Mouse (Mus musculus): ENCODE results near the gene Midn.

Midn gene

GRCm38 (mm10) chr10:80170601-80171021 lies 22.5 kb downstream of the Midn start:
- in situ Hi-C loops (cut with MboI, MseI), result no loop called here

- in situ Hi-C loops (cut with MboI, MseI), result no loop called here
Observed at GRCm38 (mm10) chr10:80171252-80171651, 23.2 kb downstream of the Midn start.

DNA sequence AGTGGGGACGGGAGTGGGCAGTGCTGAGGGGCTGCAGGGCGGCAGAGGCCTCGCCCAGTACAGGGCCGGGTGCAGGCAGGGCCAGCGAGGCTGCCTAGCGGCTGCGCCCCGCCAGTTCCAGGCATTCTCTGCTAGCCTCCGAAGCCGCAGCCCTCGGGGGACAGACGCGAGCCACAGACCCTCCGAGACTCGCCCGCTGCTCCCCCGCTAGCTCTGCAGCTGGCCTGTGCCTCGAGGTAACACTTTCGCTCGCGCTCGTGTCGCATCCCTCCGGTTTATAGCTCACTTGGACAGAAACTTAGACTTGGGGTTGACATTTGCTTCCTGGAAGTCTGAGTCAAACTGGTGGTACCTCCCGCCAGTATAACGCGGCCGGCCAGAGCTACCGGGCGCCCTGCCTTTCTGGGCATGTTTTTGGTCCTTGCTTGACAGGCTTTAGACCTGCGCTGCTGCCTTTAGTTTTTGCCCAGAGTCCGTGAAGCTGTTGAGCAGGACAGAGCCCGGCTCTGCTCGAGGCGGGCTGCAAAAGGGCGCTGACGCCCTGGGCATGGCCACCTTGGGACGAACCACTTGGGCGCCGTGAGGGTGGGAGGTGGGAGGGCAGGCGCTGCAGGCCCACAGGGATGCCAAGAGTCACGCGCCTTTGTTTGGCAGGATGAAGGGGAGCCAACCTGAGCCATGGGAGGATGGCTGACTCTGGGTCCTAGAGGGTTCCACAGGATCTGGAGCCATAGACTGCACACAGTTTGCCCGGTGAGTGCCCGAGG lies 23.9 kb downstream of the Midn start:
- in situ Hi-C loops (cut with MboI, MseI), result no loop called here

- in situ Hi-C loops (cut with MboI, MseI), result no loop called here
Observed at GRCm38 (mm10) chr10:80172527-80173292, 24.6 kb downstream of the Midn start, which contains the start of gene 1600002K03Rik. 1600002K03Rik (plus strand) TSS chr10:80172944.

- in situ Hi-C loops (cut with MboI, MseI), result no loop called here
Observed at GRCm38 (mm10) chr10:80173358-80173757, 25.3 kb downstream of the Midn start.

DNA sequence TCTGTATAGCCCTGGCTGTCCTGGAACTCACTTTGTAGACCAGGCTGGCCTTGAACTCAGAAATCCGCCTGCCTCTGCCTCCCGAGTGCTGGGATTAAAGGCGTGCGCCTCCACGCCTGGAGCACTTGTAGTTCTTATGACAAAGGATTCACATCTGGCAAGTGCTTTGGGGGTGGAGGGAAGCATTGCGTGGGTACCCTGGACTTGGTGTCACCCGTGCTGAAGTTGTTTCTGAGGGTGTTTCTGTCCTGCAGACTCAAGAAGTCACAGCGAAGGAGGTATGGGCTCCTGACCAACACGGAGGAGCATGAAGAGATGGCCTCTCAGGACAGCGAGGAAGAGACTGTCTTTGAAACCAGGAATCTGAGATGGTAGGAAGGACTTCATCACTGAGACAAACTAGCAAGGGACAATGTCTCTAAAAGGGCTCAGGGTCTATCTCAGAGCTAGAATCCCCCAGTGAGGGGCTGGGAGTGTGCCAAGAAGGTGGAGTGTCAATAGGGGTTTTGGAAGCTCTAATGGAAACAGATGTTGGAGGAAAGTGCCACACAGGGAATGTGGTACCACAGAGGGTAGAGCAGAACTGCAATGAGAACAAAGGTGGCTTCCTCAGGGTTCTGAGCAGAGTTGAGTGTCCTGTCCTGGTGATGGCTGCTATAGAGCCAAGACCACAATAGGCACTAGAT lies 26.0 kb downstream of the Midn start:
- in situ Hi-C loops (cut with MboI, MseI), result no loop called here

DNA sequence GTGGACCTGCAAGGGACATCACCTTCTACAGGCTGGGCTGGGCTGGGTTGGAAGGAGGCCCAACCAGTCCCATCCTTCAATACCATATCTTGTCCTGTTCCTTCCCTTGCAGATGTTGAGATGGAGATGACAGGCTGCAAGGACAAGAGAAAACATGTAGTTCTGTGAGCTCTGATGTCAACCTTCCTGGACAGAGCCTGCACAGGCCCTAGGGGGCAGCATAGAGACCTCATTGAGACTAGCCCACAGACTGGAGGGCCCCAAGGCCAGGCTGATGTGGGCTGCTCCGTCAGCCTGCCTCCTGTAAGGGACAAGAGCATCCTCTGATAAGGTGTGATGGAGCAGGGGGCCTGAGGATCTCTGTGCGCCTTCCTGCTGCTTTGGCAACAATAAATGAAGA lies 26.6 kb downstream of the Midn start:
- in situ Hi-C loops (cut with MboI, MseI), result loop anchor here (5.0 kb wide), 1 partner anchor 68 kb away; no protein-coding TSS in a partner anchor

GRCm38 (mm10) chr10:80175536-80176269 lies 27.6 kb downstream of the Midn start:
- in situ Hi-C loops (cut with MboI, MseI), result loop anchor here (5.0 kb wide), 1 partner anchor 67 kb away; no protein-coding TSS in a partner anchor

DNA sequence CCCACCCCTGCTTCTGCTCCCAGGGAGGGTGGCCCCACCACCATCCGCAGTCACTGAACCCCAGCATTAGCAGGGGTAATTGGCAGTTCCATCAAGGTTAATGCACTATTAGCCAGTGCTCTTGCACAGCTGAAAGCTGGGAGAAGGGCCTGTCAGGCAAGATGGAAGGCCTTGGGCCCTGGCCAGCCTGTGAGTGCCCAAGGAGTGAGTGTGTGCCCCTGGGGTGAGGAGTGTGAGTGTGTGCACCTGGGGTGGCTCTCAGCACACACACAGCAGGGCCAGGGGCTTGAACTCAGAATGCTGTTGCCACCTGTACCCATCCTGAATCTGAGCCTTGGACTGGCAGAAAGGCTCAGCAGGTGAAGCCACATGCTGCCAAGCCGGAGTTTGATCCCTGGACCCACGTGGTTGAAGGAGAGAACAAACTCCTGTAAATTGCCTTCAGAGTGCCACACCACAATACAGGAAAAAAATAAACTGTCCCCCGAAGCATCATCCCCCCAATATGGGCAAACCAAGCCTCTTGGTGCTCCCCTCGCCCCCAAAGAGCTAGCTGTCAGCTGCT lies 28.3 kb downstream of the Midn start:
- in situ Hi-C loops (cut with MboI, MseI), result loop anchor here (5.0 kb wide), 1 partner anchor 66 kb away; no protein-coding TSS in a partner anchor

DNA sequence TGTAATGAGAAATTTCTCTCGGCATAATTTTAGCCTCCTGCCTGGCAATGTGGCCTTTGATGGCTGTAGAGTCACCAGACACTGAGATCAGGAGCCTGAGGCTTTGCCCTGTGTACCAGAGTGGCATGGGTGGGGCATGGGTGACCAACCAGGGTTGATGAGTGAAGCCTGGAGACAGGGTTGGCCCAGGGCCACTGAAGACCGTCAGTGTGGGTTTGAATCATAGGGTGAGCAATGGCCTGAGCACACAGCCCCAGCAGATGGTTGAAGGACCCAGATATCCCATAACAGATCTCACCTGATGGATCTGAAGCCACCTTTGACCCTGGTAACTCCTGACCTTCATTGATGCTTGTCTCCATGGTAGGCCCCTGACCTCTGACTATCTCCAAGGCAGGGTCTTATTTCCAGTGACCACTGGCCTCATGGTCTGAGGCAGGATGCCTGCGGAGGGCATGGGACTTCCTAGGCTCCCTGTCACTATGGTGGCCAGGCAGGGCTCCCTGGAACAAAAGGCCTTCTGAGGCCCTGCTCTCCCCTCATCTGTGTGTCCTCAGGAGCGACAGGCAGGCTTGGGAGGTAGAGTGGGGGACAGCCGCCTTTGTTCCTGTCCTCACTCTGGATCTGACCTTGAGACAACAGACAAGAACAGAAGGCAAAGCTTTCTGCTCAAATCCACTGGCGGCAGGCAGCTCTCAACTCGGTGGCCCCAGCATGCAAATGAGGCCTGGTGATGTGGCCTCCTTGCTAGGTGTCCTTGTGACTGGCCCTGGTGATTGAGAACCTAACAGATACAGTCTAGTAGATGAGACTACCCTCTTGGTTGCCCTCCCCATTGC lies 29.6 kb downstream of the Midn start:
- in situ Hi-C loops (cut with MboI, MseI), result loop anchor here (5.0 kb wide), 1 partner anchor 65 kb away; no protein-coding TSS in a partner anchor

GRCm38 (mm10) chr10:80179068-80180051 lies 31.3 kb downstream of the Midn start, which contains the start of gene Efna2:
Efna2 (plus strand) TSS chr10:80179482.
- in situ Hi-C loops (cut with MboI, MseI), result loop anchor here (5.0 kb wide), 1 partner anchor 63 kb away; no protein-coding TSS in a partner anchor

GRCm38 (mm10) chr10:80180288-80180687 lies 32.2 kb downstream of the Midn start:
- in situ Hi-C loops (cut with MboI, MseI), result no loop called here

DNA sequence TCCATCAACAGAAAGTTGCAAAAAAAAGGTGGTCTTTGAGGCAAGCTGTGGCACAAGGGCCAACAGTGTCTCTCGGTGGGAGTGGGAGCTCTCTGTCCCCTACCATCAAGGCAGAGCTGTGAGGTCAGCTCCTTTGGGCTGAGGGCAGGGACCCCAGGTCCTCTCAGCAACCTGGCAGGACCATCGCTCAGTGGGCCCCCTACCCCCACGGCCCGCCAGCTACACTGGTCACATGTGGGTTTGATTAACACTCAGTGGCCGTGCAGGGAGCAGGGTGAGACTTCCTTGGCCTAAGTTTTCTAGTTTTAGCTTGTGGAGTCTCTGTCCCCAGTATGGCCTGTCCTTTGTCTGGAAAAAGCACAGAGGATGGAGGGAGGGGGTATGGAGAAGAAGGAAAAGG lies 32.8 kb downstream of the Midn start:
- in situ Hi-C loops (cut with MboI, MseI), result no loop called here

DNA sequence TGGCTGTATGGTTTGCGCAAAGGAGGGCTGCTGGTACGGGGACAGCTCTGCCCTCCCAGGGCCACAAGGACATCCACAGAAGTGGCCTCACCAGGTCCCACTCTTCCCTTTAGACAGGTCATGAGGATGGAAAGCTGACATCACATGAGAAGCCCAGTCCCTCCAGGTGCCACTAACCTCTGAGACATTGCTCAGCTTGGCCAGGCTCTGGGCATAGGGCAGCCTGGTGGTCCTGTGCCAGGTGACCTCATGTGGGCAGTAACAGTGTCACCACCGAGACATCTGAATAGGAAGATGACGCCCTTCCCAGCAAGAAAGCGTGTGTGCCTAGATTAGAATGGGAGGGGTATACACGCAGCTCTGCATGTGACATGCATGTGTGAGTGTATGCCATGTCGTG lies 34.5 kb downstream of the Midn start:
- in situ Hi-C loops (cut with MboI, MseI), result no loop called here

DNA sequence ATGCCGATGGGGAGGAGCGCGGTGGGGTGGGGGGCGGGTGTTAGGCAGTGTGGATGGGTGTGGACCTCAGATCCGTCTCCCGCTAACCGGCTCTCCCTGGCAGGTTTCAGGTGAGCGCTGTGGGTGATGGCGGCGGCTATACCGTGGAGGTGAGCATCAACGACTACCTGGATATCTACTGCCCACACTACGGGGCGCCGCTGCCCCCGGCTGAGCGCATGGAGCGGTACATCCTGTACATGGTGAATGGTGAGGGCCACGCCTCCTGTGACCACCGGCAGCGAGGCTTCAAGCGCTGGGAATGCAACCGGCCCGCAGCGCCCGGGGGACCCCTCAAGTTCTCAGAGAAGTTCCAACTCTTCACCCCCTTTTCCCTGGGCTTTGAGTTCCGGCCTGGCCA lies 38.6 kb downstream of the Midn start:
- in situ Hi-C loops (cut with MboI, MseI), result no loop called here

- in situ Hi-C loops (cut with MboI, MseI), result no loop called here
Observed at GRCm38 (mm10) chr10:80187739-80188138, 39.7 kb downstream of the Midn start.

GRCm38 (mm10) chr10:80188453-80189024 lies 40.5 kb downstream of the Midn start:
- in situ Hi-C loops (cut with MboI, MseI), result no loop called here

GRCm38 (mm10) chr10:80189999-80190398 lies 41.9 kb downstream of the Midn start:
- in situ Hi-C loops (cut with MboI, MseI), result no loop called here

All from T-helper 1 cell (primary cell).